18 mouse cellular contexts compared by ENCODE assay signal in genomic region chr8:34614987-34615386, GRCm38 (mm10).
"Had no signal": no experiment of that assay in that cellular context is flagged by ENCODE, and none has a peak within 500 bp of the region (broad histone marks: within the 10 kb centered on the region; RNA-seq: fewer than 3 reads in every experiment).

No protein-coding gene starts in this region.

- H3K36me3 ChIP-seq: kidney, embryonic 15.5 days; limb, embryonic 12.5 days; liver, embryonic 13.5 days; lung, embryonic 15.5 days; midbrain, embryonic 12.5 days; neural tube, embryonic 15.5 days had no signal

- ATAC-seq: liver, postnatal 0 days had no signal

- H3K9ac ChIP-seq: kidney, embryonic 15.5 days; limb, embryonic 12.5 days; liver, embryonic 13.5 days; liver, postnatal 0 days; lung, embryonic 15.5 days; midbrain, embryonic 12.5 days; neural tube, embryonic 15.5 days had no signal

- H3K4me1 ChIP-seq: kidney, embryonic 15.5 days; liver, embryonic 13.5 days; midbrain, embryonic 12.5 days; neural tube, embryonic 15.5 days had no signal

- DNase-seq: kidney, adult 18-20 months; kidney, postnatal 14 days; layer of hippocampus, adult 9-11 months; layer of hippocampus, postnatal 36 days; liver; liver, embryonic 13.5 days; liver, postnatal 0 days; lung, postnatal 14 days; right cerebral cortex, adult 18-20 months; right cerebral cortex, postnatal 25 days had no signal

- H3K4me3 ChIP-seq: kidney, embryonic 15.5 days; limb, embryonic 12.5 days; liver, embryonic 13.5 days; lung, embryonic 15.5 days; megakaryocyte, embryonic 14.5 days; midbrain, embryonic 12.5 days; neural tube, embryonic 15.5 days had no signal

- H3K27me3 ChIP-seq: kidney, embryonic 15.5 days; limb, embryonic 12.5 days; liver, embryonic 13.5 days; lung, embryonic 15.5 days; midbrain, embryonic 12.5 days; neural tube, embryonic 15.5 days had no signal

- H3K27ac ChIP-seq: kidney, embryonic 15.5 days; limb, embryonic 12.5 days; liver, embryonic 13.5 days; lung, embryonic 15.5 days; macrophage; midbrain, embryonic 12.5 days; neural tube, embryonic 15.5 days; stomach, postnatal 0 days had no signal

- H3K9me3 ChIP-seq: kidney, embryonic 15.5 days; limb, embryonic 12.5 days; liver, embryonic 13.5 days; lung, embryonic 15.5 days; midbrain, embryonic 12.5 days; neural tube, embryonic 15.5 days had no signal

- H3K4me2 ChIP-seq: kidney, embryonic 15.5 days; limb, embryonic 12.5 days; liver, embryonic 13.5 days; lung, embryonic 15.5 days; midbrain, embryonic 12.5 days; neural tube, embryonic 15.5 days had no signal
